Mouse (Mus musculus) hindbrain, embryonic 16.5 days (tissue): ENCODE measurements around the gene Golph3. TPM values are rescaled to one million over a fixed set of nuclear protein-coding genes. Genes with fewer than 3 reads are reported as not detected.
A peak's percentile ranks its signal among the peaks of the same experiment; 100 is the strongest.

Source experiments
- ATAC-seq: fragments of 200-750 bp; cut with Nextera tagmentation; 2 replicates; pipeline ENCODE4 v1.8.0; 2017; ENCODE audit warnings: moderate TSS enrichment, moderate library complexity
- H3K27ac ChIP-seq: fragments of 300-500 bp; sonication (generic); 2 replicates; pipeline ENCODE4 v1.5.1; 2014; ENCODE audit warnings: low read depth, mild to moderate bottlenecking, control low read depth, low read length, moderate library complexity
- H3K27me3 ChIP-seq: fragments of 300-500 bp; sonication (generic); replicated peaks from 2 replicates; pipeline ENCODE4 v1.6.1; 2014; ENCODE audit warnings: low read length; ENCODE audit not compliant: control insufficient read depth, insufficient read depth
- H3K36me3 ChIP-seq: fragments of 300-500 bp; sonication (generic); 2 replicates; pipeline ENCODE4 v1.6.1; 2014; ENCODE audit warnings: mild to moderate bottlenecking, low read length, moderate library complexity, mixed read lengths; ENCODE audit not compliant: control insufficient read depth, insufficient read depth
- H3K4me1 ChIP-seq: fragments of 300-500 bp; sonication (generic); 2 replicates; pipeline ENCODE4 v1.6.1; 2014; ENCODE audit warnings: low read depth, low read length; ENCODE audit not compliant: control insufficient read depth, insufficient read depth
- H3K4me2 ChIP-seq: fragments of 300-500 bp; sonication (generic); 2 replicates; pipeline ENCODE4 v1.6.1; 2014; ENCODE audit warnings: mild to moderate bottlenecking, low read length, control low read depth, moderate library complexity
- H3K4me3 ChIP-seq: fragments of 300-500 bp; sonication (generic); 2 replicates; pipeline ENCODE4 v1.5.1; 2014; ENCODE audit warnings: mild to moderate bottlenecking, low read length, control low read depth, moderate library complexity
- H3K9ac ChIP-seq: fragments of 300-500 bp; sonication (generic); 2 replicates; pipeline ENCODE4 v1.6.1; 2014; ENCODE audit warnings: low read depth, mild to moderate bottlenecking, control low read depth, low read length, moderate library complexity
- H3K9me3 ChIP-seq: fragments of 300-500 bp; sonication (generic); 2 replicates; pipeline ENCODE4 v1.6.1; 2014; ENCODE audit warnings: mild to moderate bottlenecking, low read length, moderate library complexity; ENCODE audit not compliant: control insufficient read depth
- WGBS: fragments of 180-500 bp; shearing (Covaris S2); extraction: QIAGEN DNeasy Blood & Tissue Kit; methylation state at CpG from one replicate; pipeline ENCODE4 v1.1.7; 2014; 5-methylcytosine and 5-hydroxymethylcytosine counted together
- polyA plus RNA-seq: library from polyadenylated mRNA; unstranded; fragments of >200 nt; fragmentation: Nextera tagmentation; extraction: Ambion mirVana; gene quantifications from 2 replicates; pipeline ENCODE4 v1.2.1, GENCODE M21; 2015

The Golph3 gene
- polyA plus RNA-seq, 1 experiment from 2014 or later: 64.2 TPM

DNA sequence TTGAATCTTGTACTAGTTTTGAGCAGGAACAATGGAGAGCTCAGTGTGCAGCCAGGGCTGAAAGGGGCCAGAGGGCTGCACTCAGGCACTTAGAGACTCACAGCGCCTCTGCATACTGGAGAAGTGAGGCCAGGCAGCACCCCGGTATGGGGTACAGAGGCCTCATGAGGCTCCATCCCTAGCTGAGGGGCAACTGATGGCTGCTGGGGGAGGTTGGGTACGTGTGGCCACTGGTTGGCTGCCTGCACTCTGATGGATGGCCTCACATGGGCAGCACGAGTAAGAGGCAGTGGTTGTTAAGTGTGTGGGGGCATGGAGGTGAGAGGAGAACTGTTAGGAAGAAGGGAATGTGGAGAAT lies 20.1 kb downstream of the Golph3 start:
- Histone ChIP-seq H3K27me3 (no peaks in the 10 kb centered on the region), H3K4me3 (no peak overlapping the region), H3K4me2 (no peak overlapping the region), H3K27ac (peak overlapping the region; percentile 34; the same call in 1 of the 2 replicates), H3K4me1 (peaks cover 4% of the 10 kb centered on the region), H3K36me3 (no peaks in the 10 kb centered on the region), H3K9me3 (no peaks in the 10 kb centered on the region), H3K9ac (no peak overlapping the region; the same call in 1 of the 2 replicates)
- no peak for ATAC-seq
- 10% methylated on average over 4 of the region's 4 CpGs for WGBS

DNA sequence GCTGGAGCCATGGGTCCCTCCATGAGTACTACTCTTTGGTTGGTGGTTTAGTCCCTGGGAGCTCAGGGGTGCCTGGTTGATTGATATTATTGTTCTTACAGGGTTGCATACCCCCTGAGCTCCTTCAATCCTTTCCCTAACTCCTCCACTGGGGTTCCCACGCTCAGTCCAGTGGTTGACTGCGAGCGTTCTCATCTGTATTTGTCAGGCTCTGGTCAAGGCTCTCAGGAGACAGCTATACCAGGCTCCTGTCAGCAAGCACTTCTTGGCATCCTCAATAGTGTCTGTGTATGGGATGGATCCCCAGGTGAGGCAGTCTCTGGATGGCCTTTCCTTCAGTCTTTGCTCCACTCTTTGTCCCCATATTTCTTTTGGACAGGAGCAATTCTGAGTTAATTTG lies 25.7 kb downstream of the Golph3 start:
- Histone ChIP-seq H3K4me1 (no peaks in the 10 kb centered on the region), H3K9ac (no peak overlapping the region), H3K4me2 (no peak overlapping the region), H3K36me3 (peaks cover 3% of the 10 kb centered on the region; the same call in 1 of the 2 replicates), H3K9me3 (no peaks in the 10 kb centered on the region), H3K4me3 (no peak overlapping the region), H3K27me3 (no peaks in the 10 kb centered on the region), H3K27ac (no peak overlapping the region)
- no peak for ATAC-seq
- 90% methylated on average over 3 of the region's 3 CpGs for WGBS

DNA sequence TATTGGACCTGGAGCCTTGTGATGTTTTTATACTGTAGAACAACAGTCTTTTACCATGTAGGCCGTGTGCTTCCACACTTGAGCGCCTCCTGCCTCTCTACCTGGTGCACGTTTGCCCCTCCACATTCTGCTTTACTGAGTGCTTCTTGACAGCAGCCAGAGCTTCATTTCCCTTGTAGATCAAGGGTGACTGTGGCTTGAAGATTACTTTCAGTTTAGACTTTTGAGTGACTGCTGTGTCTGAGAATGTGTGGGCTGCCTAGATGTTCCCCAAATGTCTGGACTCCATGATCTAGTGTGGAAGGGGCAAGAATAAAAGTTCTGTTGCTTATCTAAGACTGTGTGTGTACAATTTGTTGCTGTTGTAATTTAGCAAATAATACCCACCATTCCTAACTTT lies 27.7 kb downstream of the Golph3 start:
- 87% methylated on average over 3 of the region's 3 CpGs for WGBS
- H3K4me3 ChIP-seq: no peak overlapping the region

DNA sequence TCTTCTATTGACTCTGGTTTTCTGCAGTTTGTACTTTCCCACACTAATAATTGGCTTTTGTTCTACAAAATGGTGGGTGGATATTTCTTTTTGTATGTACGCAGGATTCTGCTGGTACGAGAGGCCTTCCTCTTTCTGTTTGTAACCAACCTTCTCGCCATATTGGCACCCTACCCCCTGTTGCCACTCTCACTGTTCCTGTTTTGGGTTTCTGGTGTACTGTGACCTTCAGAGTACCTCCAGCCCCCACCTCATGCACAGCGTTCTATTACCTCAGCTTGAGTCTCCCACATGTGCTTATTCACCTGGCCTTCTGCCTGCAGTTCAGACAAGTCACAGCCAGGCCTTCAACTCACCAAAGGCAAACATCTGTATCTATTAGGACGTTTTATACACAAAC lies 28.6 kb downstream of the Golph3 start:
- H3K4me1 ChIP-seq: no peaks in the 10 kb centered on the region
- H3K27me3 ChIP-seq: no peaks in the 10 kb centered on the region
- 86% methylated on average over 5 of the region's 5 CpGs for WGBS
- no peak overlapping the region for H3K9ac ChIP-seq
- H3K4me3 ChIP-seq: no peak overlapping the region
- ATAC-seq: peak; percentile 16; the same call in 1 of the 2 replicates
- H3K36me3 ChIP-seq: peaks cover 3% of the 10 kb centered on the region; the same call in 1 of the 2 replicates
- H3K27ac ChIP-seq: no peak overlapping the region
- H3K9me3 ChIP-seq: no peaks in the 10 kb centered on the region
- no peak overlapping the region for H3K4me2 ChIP-seq

More for the DNA sequence above, 27.7 kb downstream of the Golph3 start:
- Histone ChIP-seq H3K9ac (no peak overlapping the region), H3K9me3 (no peaks in the 10 kb centered on the region), H3K27me3 (no peaks in the 10 kb centered on the region), H3K27ac (no peak overlapping the region), H3K4me1 (no peaks in the 10 kb centered on the region), H3K4me2 (no peak overlapping the region), H3K36me3 (peaks cover 3% of the 10 kb centered on the region; the same call in 1 of the 2 replicates)
- ATAC-seq: no peak

DNA sequence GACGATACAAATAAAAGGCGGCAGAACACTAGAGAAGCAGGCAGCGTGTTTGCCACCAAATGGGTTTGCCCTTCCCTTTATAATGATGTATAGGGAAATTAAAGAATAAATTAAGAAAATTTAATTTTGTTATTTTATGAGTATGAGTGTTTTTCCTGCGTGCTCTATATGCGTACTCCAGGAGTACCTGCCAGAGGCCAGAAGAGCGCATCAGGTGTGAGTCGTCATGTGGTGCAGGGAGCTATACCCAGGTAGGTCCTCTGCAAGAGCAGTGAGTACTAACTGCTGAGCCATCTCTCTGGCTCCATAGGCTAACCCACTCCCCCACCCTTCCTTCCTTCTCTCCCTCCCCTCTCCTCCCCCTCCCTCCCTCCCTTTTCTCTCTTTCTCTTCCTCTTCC lies 30.2 kb downstream of the Golph3 start:
- ATAC-seq: no peak
- Histone ChIP-seq H3K9me3 (no peaks in the 10 kb centered on the region), H3K9ac (no peak overlapping the region), H3K27me3 (no peaks in the 10 kb centered on the region), H3K4me1 (no peaks in the 10 kb centered on the region), H3K4me3 (no peak overlapping the region), H3K36me3 (peaks cover 3% of the 10 kb centered on the region; the same call in 1 of the 2 replicates), H3K27ac (no peak overlapping the region), H3K4me2 (no peak overlapping the region)
- WGBS: 92% methylated on average over 7 of the region's 7 CpGs

DNA sequence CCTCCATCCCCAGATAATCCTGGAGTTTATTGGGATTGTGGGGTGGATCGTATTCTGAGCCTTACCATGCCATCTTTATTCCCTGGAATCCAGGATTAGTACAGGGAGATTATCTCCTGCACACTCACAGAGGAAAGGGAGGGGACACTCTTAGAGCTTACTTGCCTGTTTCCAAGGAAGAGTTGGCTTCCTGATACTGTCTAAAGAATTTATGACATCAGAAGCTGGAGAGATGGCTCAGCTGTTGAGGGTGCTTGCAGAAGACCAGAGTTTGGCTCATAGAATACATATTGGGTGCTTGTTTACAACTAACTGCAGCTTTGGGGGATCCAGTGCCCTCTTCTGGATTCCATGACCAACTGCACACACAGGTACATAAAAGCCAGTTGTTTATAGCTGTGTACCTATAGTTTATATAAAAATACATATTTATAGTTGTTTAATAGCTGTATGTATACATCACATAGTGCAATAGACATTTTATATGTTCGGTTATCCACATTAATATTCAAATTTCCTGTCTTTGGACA lies 33.1 kb downstream of the Golph3 start:
- H3K27ac ChIP-seq: no peak overlapping the region
- no peak overlapping the region for H3K9ac ChIP-seq
- H3K4me2 ChIP-seq: no peak overlapping the region
- no peaks in the 10 kb centered on the region for H3K27me3 ChIP-seq
- ATAC-seq: no peak
- WGBS: 96% methylated on average over 2 of the region's 2 CpGs
- no peaks in the 10 kb centered on the region for H3K4me1 ChIP-seq
- H3K4me3 ChIP-seq: no peak overlapping the region
- H3K36me3 ChIP-seq: peaks cover 3% of the 10 kb centered on the region; the same call in 1 of the 2 replicates
- H3K9me3 ChIP-seq: no peaks in the 10 kb centered on the region

DNA sequence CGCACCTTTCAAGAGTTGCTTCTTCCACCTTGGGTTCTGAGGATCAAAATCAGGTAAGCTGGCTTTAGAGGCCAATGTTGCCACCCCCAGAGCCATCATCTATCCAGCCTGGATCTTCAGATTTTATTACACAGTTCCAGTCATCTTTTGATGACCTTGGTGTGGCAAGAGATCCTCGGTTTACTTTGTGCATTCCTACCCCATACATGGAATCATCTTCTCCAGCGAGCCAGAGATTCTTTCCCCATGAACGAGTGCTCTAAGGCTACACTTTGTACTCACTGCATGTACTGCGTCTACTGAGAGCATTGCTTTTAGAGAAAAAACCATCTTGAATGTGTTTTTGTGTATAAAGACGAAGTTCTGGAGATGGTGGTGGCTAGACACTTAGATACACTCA lies 34.0 kb downstream of the Golph3 start:
- Histone ChIP-seq H3K9me3 (no peaks in the 10 kb centered on the region), H3K36me3 (peaks cover 3% of the 10 kb centered on the region; the same call in 1 of the 2 replicates), H3K27me3 (no peaks in the 10 kb centered on the region), H3K9ac (no peak overlapping the region), H3K4me3 (no peak overlapping the region), H3K4me1 (no peaks in the 10 kb centered on the region), H3K27ac (no peak overlapping the region; the same call in 1 of the 2 replicates), H3K4me2 (no peak overlapping the region)
- ATAC-seq: no peak
- 83% methylated on average over 6 of the region's 6 CpGs for WGBS

DNA sequence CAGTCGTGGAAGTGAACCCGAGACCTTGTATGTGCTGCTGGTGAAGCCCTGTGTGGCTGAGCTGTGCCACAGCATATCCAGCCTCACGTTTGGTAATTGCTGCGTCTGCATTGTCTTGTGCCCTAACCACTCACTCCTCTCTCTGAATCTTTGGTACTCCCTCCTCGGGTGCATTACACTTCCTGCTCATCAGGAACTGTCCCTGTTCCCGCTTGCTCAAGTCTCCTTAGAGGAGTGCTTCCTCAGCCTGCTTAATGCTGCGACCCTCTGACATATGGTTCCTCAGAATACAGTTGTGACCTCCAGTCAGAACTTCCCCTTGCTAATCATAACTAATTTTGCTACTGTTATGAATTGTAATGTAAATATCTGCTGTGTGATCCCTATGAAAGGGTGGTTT lies 34.7 kb downstream of the Golph3 start:
- WGBS: 86% methylated on average over 7 of the region's 7 CpGs

DNA sequence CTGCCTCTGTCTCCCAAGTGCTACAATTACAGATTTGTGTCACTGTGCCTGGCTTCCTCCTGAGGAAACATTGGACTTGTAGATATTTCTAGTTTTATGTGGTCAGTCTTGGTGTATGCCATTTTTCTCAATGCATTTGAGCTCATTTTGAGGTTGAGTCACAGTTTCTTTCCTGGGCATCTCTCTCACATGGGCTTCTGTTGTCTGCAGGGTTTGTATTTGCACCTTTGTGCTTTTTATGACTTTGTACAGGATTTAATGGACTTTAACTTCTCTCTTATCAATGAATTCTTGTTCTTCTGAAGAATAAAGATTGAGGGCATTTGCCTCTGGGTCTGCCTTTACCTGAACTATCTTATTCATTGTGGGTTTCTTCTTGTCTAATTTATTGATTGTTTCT lies 36.2 kb downstream of the Golph3 start:
- Histone ChIP-seq H3K4me3 (no peak overlapping the region), H3K36me3 (0 out of 2 replicates have a peak, but pooled peaks cover 3% of the 10 kb centered on the region), H3K4me2 (no peak overlapping the region), H3K9me3 (no peaks in the 10 kb centered on the region), H3K27ac (no peak overlapping the region), H3K4me1 (no peaks in the 10 kb centered on the region), H3K9ac (no peak overlapping the region), H3K27me3 (no peaks in the 10 kb centered on the region)
- no peak for ATAC-seq

More for the DNA sequence above, 34.7 kb downstream of the Golph3 start:
- Histone ChIP-seq H3K4me3 (no peak overlapping the region), H3K4me2 (no peak overlapping the region), H3K4me1 (no peaks in the 10 kb centered on the region), H3K27ac (no peak overlapping the region), H3K27me3 (no peaks in the 10 kb centered on the region), H3K36me3 (peaks cover 5% of the 10 kb centered on the region; the same call in 1 of the 2 replicates), H3K9ac (no peak overlapping the region), H3K9me3 (no peaks in the 10 kb centered on the region)
- no peak for ATAC-seq
